Mouse (Mus musculus) ES-E14 (cell line): ENCODE results near the gene Msn.

Source experiments
- ZC3H11A ChIP-seq: IDR thresholded peaks from 2 replicates; pipeline ENCODE4 v1.6.1; 2012; ENCODE audit warnings: low read depth, mild to moderate bottlenecking, inconsistent platforms, low read length, borderline replicate concordance
- ZNF384 ChIP-seq: IDR thresholded peaks from 2 replicates; pipeline ENCODE4 v1.6.1; 2012; ENCODE audit warnings: low read depth, low read length, inconsistent platforms

GRCm38 (mm10) chrX:96134840-96135580 is 39.2 kb downstream of the Msn start:
- TF ChIP-seq ZNF384, result no peak
- TF ChIP-seq ZC3H11A, result no peak
